Mouse (Mus musculus) hematopoietic multipotent progenitor cell, adult 10-12 weeks (in vitro differentiated cells): ENCODE measurements around the gene Pip4k2c. TPM values are rescaled to one million over a fixed set of nuclear protein-coding genes. Genes with fewer than 3 reads are reported as not detected.

ENCODE experiments used
- polyA plus RNA-seq: library from polyadenylated mRNA; stranded (reverse); fragments of >175 nt; gene quantifications from 2 replicates; pipeline ENCODE4 v1.2.3, GENCODE M21; 2012; ENCODE audit warnings: low replicate concordance

Gene Pip4k2c
- 38.8 and 44.6 TPM in 2 replicates for polyA plus RNA-seq

GRCm38 (mm10) chr10:127211414-127211854, at the start of gene Pip4k2c:
Pip4k2c (minus strand) TSS chr10:127211585.

DNA sequence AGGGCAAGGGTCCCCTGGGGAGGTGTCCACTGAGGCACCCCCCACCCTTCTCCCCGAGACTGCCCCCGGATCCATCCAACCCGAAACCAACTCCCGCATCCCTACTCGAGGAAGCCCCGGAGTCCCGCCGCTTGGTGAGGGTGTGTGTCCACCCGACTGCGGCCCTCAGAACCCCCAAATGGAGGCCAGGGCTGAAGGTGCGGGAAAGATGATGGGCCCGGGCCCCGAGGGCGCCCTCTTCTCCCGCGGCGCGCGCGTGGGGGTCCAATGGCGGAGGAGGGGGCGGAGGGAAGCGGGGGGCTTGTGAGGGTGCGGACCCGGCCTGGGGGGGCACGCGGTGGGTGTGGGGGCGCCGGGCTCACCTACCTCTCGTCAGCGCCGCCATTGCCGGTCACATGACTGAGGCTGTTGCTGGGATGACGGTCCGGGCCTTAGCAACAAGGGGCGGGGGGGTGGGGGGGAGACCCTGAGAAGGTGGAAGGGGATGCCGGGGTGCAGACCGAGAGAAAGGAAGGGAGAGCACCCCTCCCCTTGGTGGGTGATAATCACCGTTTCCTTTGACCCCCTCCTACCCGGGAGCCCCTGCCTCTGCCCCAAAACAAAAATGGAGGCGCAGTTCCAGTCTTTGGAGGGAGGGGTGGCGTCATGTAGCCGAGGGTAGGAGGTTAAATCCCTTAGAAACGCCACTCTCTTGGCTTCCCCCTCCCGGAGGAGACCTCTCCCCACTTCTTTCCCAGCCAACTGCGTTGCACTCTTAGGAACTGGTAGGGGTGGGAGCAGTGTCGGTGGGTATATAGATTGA, 15.9 kb downstream of the Pip4k2c start, which contains the start of gene Dtx3:
Gene Dtx3, minus strand, starts transcription at position 401 of the 802 bp plus-strand sequence.

GRCm38 (mm10) chr10:127189651-127190381, 21.6 kb downstream of the Pip4k2c start, which contains the start of gene Arhgef25:
Arhgef25 (minus strand) TSS chr10:127190083.

GRCm38 (mm10) chr10:127179871-127180694, 31.3 kb downstream of the Pip4k2c start, which contains the start of gene Slc26a10:
Slc26a10 (minus strand) TSS chr10:127180645.

GRCm38 (mm10) chr10:127164631-127165353, 46.6 kb downstream of the Pip4k2c start, which contains the start of gene B4galnt1:
B4galnt1 (plus strand) TSS chr10:127165225.

Other genes starting within 250 kb of the Pip4k2c start
- gene Ctdsp2, start 232.9 kb downstream of the Pip4k2c start, polyA plus RNA-seq = 143 and 171 TPM in 2 replicates
- 0.20 and 0.27 TPM in 2 replicates for gene Avil, start 210.9 kb downstream of the Pip4k2c start, polyA plus RNA-seq
- gene Tsfm, start 180.7 kb downstream of the Pip4k2c start, polyA plus RNA-seq = 22.5 and 29.7 TPM in 2 replicates
- 8.2 and 18.0 TPM in 2 replicates for gene Mettl1, start 170.2 kb downstream of the Pip4k2c start, polyA plus RNA-seq
- 0.30 and 0.39 TPM in 2 replicates for gene Eef1akmt3, start 170.1 kb downstream of the Pip4k2c start, polyA plus RNA-seq
- gene Cyp27b1, start 163.3 kb downstream of the Pip4k2c start, polyA plus RNA-seq = 0.08 TPM in 1 of 2 replicates, not detected in the other
- 5.6 and 13.1 TPM in 2 replicates for gene March9, start 151.4 kb downstream of the Pip4k2c start, polyA plus RNA-seq
- gene Cdk4, start 148.1 kb downstream of the Pip4k2c start, polyA plus RNA-seq = 378 and 643 TPM in 2 replicates
- gene Tspan31, start 141.3 kb downstream of the Pip4k2c start, polyA plus RNA-seq = 28.3 and 29.1 TPM in 2 replicates
- 89.4 and 209 TPM in 2 replicates for gene Agap2, start 136.3 kb downstream of the Pip4k2c start, polyA plus RNA-seq
- 207 and 236 TPM in 2 replicates for gene Os9, start 90.5 kb downstream of the Pip4k2c start, polyA plus RNA-seq
- gene B4galnt1, start 46.4 kb downstream of the Pip4k2c start, polyA plus RNA-seq = 492 and 503 TPM in 2 replicates
- gene Slc26a10, start 30.9 kb downstream of the Pip4k2c start, polyA plus RNA-seq = 0.30 and 0.75 TPM in 2 replicates
- 2.0 and 2.8 TPM in 2 replicates for gene Arhgef25, start 21.5 kb downstream of the Pip4k2c start, polyA plus RNA-seq
- gene Dtx3, start 15.9 kb downstream of the Pip4k2c start, polyA plus RNA-seq = 78.7 and 214 TPM in 2 replicates
- gene Kif5a, start 51.8 kb upstream of the Pip4k2c start, polyA plus RNA-seq = 0.61 and 0.80 TPM in 2 replicates
- gene Dctn2, start 54.8 kb upstream of the Pip4k2c start, polyA plus RNA-seq = 113 TPM in 2 replicates
- 232 and 753 TPM in 2 replicates for gene Mbd6, start 77.4 kb upstream of the Pip4k2c start, polyA plus RNA-seq
- gene Mars, start 100.2 kb upstream of the Pip4k2c start, polyA plus RNA-seq = 10.4 and 46.9 TPM in 2 replicates
- 62.6 and 140 TPM in 2 replicates for gene Arhgap9, start 110.4 kb upstream of the Pip4k2c start, polyA plus RNA-seq
- 0.10 TPM in 2 replicates for gene Gli1, start 130.4 kb upstream of the Pip4k2c start, polyA plus RNA-seq
- not detected in 2 replicates for gene Inhbe, start 142.8 kb upstream of the Pip4k2c start, polyA plus RNA-seq
- not detected in 2 replicates for gene Inhbc, start 158.8 kb upstream of the Pip4k2c start, polyA plus RNA-seq
- gene R3hdm2, start 168.7 kb upstream of the Pip4k2c start, polyA plus RNA-seq = 148 and 183 TPM in 2 replicates